Mouse (Mus musculus): Measurements from ENCODE around the gene Rab3b. TPM values are rescaled to one million over a fixed set of nuclear protein-coding genes. Genes with fewer than 3 reads are reported as not detected.
A peak's percentile ranks its signal among the peaks of the same experiment; 100 is the strongest.

Gene Rab3b
- total and polyA plus RNA-seq, 2 experiments from 2014 or later: 4.6 TPM; not detected in 1

GRCm38 (mm10) chr4:108869730-108870374 lies 9.0 kb upstream of the Rab3b start:
- Histone ChIP-seq H3K27ac (ENCODE audit: low read depth) (no peak overlapping the region), H3K9me3 (replicated peaks; ENCODE audit: control insufficient read depth, low read length) (no peaks in the 10 kb centered on the region), H3K27me3 (ENCODE audit: control insufficient read depth, insufficient read depth, low read length) (no peaks in the 10 kb centered on the region), H3K36me3 (replicated peaks; ENCODE audit: control insufficient read depth, insufficient read depth, low read length) (0 out of 2 replicates have a peak, but pooled peaks cover under 1% of the 10 kb centered on the region), H3K4me3 (ENCODE audit: low read depth, low read length) (no peak overlapping the region), H3K4me1 (ENCODE audit: control insufficient read depth, insufficient read depth) (no peaks in the 10 kb centered on the region), H3K4me2 (ENCODE audit: low read depth, low read length) (no peak overlapping the region), H3K9ac (replicated peaks; ENCODE audit: low read depth, low read length) (no peak overlapping the region)
- DNase-seq (ENCODE audit: low spot score): peak; percentile 81
- peak; percentile 98 for TF ChIP-seq CTCF (IDR thresholded peaks at IDR 0.05; ENCODE audit: low read depth)
- no peak for TF ChIP-seq EP300 (IDR thresholded peaks at IDR 0.05; ENCODE audit: low read depth)
- ATAC-seq (ENCODE audit: insufficient read depth, low read depth): peak; percentile 63; the same call in 1 of the 2 replicates
- 36% methylated on average over 10 of the region's 10 CpGs for WGBS

- no peak overlapping the region for H3K9ac ChIP-seq (replicated peaks; ENCODE audit: low read depth, low read length)
- H3K27me3 ChIP-seq (ENCODE audit: control insufficient read depth, insufficient read depth, low read length): no peaks in the 10 kb centered on the region
- no peak for ATAC-seq (ENCODE audit: insufficient read depth, low read depth)
- H3K4me3 ChIP-seq (ENCODE audit: low read depth, low read length): no peak overlapping the region
- H3K36me3 ChIP-seq (replicated peaks; ENCODE audit: control insufficient read depth, insufficient read depth, low read length): no peaks in the 10 kb centered on the region
- H3K9me3 ChIP-seq (replicated peaks; ENCODE audit: control insufficient read depth, low read length): no peaks in the 10 kb centered on the region
- DNase-seq (ENCODE audit: low spot score): no peak
- H3K27ac ChIP-seq (ENCODE audit: low read depth): no peak overlapping the region
- H3K4me1 ChIP-seq (ENCODE audit: control insufficient read depth, insufficient read depth): no peaks in the 10 kb centered on the region
- no peak overlapping the region for H3K4me2 ChIP-seq (ENCODE audit: low read depth, low read length)
- WGBS: 88% methylated on average over 5 of the region's 5 CpGs
- TF ChIP-seq CTCF (IDR thresholded peaks at IDR 0.05; ENCODE audit: low read depth) (no peak), EP300 (IDR thresholded peaks at IDR 0.05; ENCODE audit: low read depth) (no peak)
These were observed 5.1 kb upstream of the Rab3b start for GRCm38 (mm10) chr4:108873746-108874145.

GRCm38 (mm10) chr4:108877901-108878300 lies 962 bp upstream of the Rab3b start:
- TF ChIP-seq CTCF (IDR thresholded peaks at IDR 0.05; ENCODE audit: low read depth): no peak
- TF ChIP-seq EP300 (IDR thresholded peaks at IDR 0.05; ENCODE audit: low read depth): no peak
- no peak overlapping the region for H3K9ac ChIP-seq (replicated peaks; ENCODE audit: low read depth, low read length)
- 73% methylated on average over 6 of the region's 6 CpGs for WGBS
- no peak overlapping the region for H3K4me2 ChIP-seq (ENCODE audit: low read depth, low read length)
- no peak overlapping the region for H3K4me3 ChIP-seq (ENCODE audit: low read depth, low read length)
- ATAC-seq (ENCODE audit: insufficient read depth, low read depth): no peak
- no peak for DNase-seq (ENCODE audit: low spot score)
- H3K27ac ChIP-seq (ENCODE audit: low read depth): no peak overlapping the region
- H3K36me3 ChIP-seq (replicated peaks; ENCODE audit: control insufficient read depth, insufficient read depth, low read length): no peaks in the 10 kb centered on the region
- no peaks in the 10 kb centered on the region for H3K9me3 ChIP-seq (replicated peaks; ENCODE audit: control insufficient read depth, low read length)
- H3K4me1 ChIP-seq (ENCODE audit: control insufficient read depth, insufficient read depth): peaks cover 8% of the 10 kb centered on the region
- H3K27me3 ChIP-seq (ENCODE audit: control insufficient read depth, insufficient read depth, low read length): peaks cover 9% of the 10 kb centered on the region

GRCm38 (mm10) chr4:108883815-108884214 lies 5.0 kb downstream of the Rab3b start:
- peaks cover 9% of the 10 kb centered on the region for H3K27me3 ChIP-seq (ENCODE audit: control insufficient read depth, insufficient read depth, low read length)
- peaks cover 8% of the 10 kb centered on the region for H3K4me1 ChIP-seq (ENCODE audit: control insufficient read depth, insufficient read depth)
- 40% methylated on average over 13 of the region's 13 CpGs for WGBS
- no peak overlapping the region for H3K9ac ChIP-seq (replicated peaks; ENCODE audit: low read depth, low read length)
- TF ChIP-seq CTCF (IDR thresholded peaks at IDR 0.05; ENCODE audit: low read depth) (no peak), EP300 (IDR thresholded peaks at IDR 0.05; ENCODE audit: low read depth) (no peak)
- H3K27ac ChIP-seq (ENCODE audit: low read depth): no peak overlapping the region
- ATAC-seq (ENCODE audit: insufficient read depth, low read depth) (no peak), DNase-seq (ENCODE audit: low spot score) (no peak)
- no peaks in the 10 kb centered on the region for H3K36me3 ChIP-seq (replicated peaks; ENCODE audit: control insufficient read depth, insufficient read depth, low read length)
- no peak overlapping the region for H3K4me2 ChIP-seq (ENCODE audit: low read depth, low read length)
- H3K4me3 ChIP-seq (ENCODE audit: low read depth, low read length): no peak overlapping the region
- H3K9me3 ChIP-seq (replicated peaks; ENCODE audit: control insufficient read depth, low read length): 0 out of 2 replicates have a peak, but pooled peaks cover 4% of the 10 kb centered on the region

- 86% methylated on average over 4 of the region's 4 CpGs for WGBS
- no peak overlapping the region for H3K27ac ChIP-seq (ENCODE audit: low read depth)
- H3K4me2 ChIP-seq (ENCODE audit: low read depth, low read length): no peak overlapping the region
- H3K4me3 ChIP-seq (ENCODE audit: low read depth, low read length): no peak overlapping the region
- no peaks in the 10 kb centered on the region for H3K36me3 ChIP-seq (replicated peaks; ENCODE audit: control insufficient read depth, insufficient read depth, low read length)
- no peak overlapping the region for H3K9ac ChIP-seq (replicated peaks; ENCODE audit: low read depth, low read length)
- TF ChIP-seq CTCF (IDR thresholded peaks at IDR 0.05; ENCODE audit: low read depth) (no peak), EP300 (IDR thresholded peaks at IDR 0.05; ENCODE audit: low read depth) (no peak)
- H3K27me3 ChIP-seq (ENCODE audit: control insufficient read depth, insufficient read depth, low read length): no peaks in the 10 kb centered on the region
- DNase-seq (ENCODE audit: low spot score): no peak
- 0 out of 2 replicates have a peak, but pooled peaks cover 4% of the 10 kb centered on the region for H3K9me3 ChIP-seq (replicated peaks; ENCODE audit: control insufficient read depth, low read length)
- ATAC-seq (ENCODE audit: insufficient read depth, low read depth): no peak
- no peaks in the 10 kb centered on the region for H3K4me1 ChIP-seq (ENCODE audit: control insufficient read depth, insufficient read depth)
These were observed 8.6 kb downstream of the Rab3b start for GRCm38 (mm10) chr4:108887456-108887855.

- WGBS: 84% methylated on average over 6 of the region's 6 CpGs
- Histone ChIP-seq H3K4me2 (ENCODE audit: low read depth, low read length) (no peak overlapping the region), H3K4me3 (ENCODE audit: low read depth, low read length) (no peak overlapping the region), H3K9me3 (replicated peaks; ENCODE audit: control insufficient read depth, low read length) (0 out of 2 replicates have a peak, but pooled peaks cover 4% of the 10 kb centered on the region), H3K36me3 (replicated peaks; ENCODE audit: control insufficient read depth, insufficient read depth, low read length) (no peaks in the 10 kb centered on the region), H3K27me3 (ENCODE audit: control insufficient read depth, insufficient read depth, low read length) (no peaks in the 10 kb centered on the region), H3K27ac (ENCODE audit: low read depth) (no peak overlapping the region), H3K4me1 (ENCODE audit: control insufficient read depth, insufficient read depth) (no peaks in the 10 kb centered on the region), H3K9ac (replicated peaks; ENCODE audit: low read depth, low read length) (no peak overlapping the region)
- TF ChIP-seq EP300 (IDR thresholded peaks at IDR 0.05; ENCODE audit: low read depth) (no peak), CTCF (IDR thresholded peaks at IDR 0.05; ENCODE audit: low read depth) (no peak)
- no peak for ATAC-seq (ENCODE audit: insufficient read depth, low read depth)
- DNase-seq (ENCODE audit: low spot score): no peak
These were observed 12.0 kb downstream of the Rab3b start for GRCm38 (mm10) chr4:108890876-108891275.

All from heart, postnatal 0 days (tissue).